Mouse (Mus musculus) urinary bladder, postnatal 14 days (tissue): ENCODE data around the gene Csk.

Source experiments
- DNase-seq: peaks from one replicate; pipeline ENCODE4 v3.0.0; 2021; ENCODE audit warnings: low spot score

Gene Csk

GRCm38 (mm10) chr9:57653283-57653682 is at the start of gene Csk:
Gene Csk (minus strand): TSS chr9:57653631.
- DNase-seq, result no peak

DNA sequence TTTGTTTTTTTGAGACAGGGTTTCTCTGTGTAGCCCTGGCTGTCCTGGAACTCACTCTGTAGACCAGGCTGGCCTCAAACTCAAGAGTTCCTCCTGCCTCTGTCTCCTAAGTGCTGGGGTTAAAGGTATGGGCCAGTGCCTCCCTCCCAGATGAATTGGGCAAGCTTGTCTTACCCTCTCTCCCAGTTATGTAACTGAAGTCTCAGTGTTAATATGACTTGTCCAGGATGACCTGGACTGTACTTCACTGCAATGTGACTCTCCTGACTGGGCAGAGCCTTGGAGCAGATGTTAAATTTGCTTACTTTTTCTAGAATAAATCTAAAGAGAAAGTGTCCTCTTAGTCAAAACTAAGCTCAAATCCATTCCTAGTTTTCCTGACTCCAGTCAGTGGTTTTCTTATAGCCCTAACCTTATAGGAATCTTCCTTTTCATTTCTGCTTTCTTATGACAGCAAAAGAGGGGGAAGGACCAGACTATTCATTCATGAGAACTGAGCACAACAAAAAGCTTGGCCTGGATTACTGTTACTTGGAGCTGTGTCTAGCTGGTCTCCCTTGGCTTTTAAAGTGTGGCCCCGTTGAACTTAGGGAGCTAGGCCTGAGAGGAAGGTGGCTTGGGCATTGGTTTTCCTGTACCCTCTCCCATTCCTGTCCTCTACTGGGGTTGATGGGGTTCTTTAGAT is 45.2 kb upstream of the Csk start:
- no peak for DNase-seq

- DNase-seq, result no peak
Measured at GRCm38 (mm10) chr9:57697380-57697779, 43.9 kb upstream of the Csk start.

DNA sequence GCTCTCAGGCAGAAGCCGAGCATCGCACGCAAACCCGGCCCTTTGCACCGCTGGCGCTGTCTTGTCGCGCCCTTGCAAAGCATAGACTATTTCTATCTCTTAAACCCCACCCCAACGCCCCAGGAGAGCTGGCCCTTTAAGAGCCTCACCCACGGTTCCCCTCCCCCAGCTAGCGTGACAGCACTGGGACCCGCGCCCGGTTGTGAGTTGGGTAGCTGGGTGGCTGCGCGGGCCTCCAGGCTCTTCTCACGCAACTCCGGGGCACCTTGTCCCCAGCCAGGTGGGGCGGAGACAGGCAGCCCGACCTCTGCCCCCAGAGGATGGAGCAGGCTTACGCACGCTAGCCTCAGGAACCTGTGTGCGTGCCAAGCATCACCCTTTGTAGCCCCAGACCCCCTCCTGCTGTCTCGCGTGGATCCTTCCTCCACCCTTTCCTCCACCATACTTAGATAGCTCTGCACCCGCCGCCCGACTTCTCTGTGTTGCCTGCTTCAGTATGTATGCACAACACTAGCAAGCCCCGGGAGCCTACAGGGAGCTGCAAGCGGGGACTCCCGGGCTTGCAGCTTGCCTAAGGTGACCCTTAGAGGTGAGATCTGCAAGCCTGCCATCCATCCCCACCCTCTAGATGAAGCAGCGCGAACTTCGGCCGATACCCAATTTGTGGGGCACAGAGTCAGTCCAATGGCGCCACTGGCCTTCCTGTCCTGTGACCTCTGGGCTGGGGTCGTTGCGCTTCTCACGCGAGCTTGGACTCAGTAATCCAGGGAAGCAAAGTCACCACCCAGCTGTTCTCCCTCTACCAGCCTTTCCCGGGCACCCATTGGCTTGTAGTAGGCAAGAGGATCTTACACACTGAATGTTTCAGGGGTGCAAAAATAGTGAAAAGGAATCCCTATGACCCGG is 43.2 kb upstream of the Csk start:
- DNase-seq, result peak; percentile 44

GRCm38 (mm10) chr9:57694108-57694507 is 40.7 kb upstream of the Csk start:
- DNase-seq, result no peak

DNA sequence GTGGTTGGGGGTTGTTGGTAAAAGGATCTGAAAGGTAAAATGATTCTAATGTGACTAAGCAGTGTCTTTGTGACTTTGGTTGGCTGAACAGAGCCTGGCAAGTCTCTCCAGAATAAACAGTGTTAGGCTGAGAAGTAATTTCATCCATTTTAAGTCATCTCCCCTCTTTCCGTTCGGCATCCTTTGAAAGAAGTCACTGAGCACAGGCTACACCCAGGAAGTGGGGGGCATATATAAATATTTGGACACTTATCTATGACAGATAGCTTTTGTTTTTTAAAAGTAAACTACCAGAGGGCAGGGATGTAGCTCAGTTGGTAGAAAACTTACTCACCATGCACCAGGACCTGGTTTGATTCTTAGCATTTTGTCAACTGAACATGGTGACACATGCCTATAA is 35.2 kb upstream of the Csk start:
- no peak for DNase-seq

GRCm38 (mm10) chr9:57688158-57688557 is 34.7 kb upstream of the Csk start:
- peak; percentile 24 for DNase-seq

DNA sequence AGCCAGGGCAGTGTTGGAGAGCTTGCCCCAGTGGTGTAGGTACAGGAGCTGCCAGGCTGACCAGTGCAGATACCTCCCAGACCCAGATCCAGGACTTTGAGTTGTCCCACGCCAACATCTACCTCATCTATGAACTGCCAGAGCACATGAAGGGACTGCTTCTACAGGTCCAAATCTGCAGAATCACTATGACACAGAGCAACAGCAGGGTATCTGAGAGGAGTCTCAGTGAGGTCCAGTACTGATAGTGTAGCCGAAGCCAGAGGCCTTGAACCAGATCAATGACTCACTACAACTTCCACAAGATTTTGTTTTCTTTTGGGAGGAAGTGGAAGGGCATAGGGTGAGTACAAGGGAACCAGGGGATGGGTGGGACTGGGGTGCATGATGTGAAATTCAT is 34.3 kb upstream of the Csk start, which contains the start of gene Cyp1a1:
Gene Cyp1a1, plus strand, starts transcription at position 178 of the 400 bp plus-strand sequence.
- DNase-seq, result no peak

GRCm38 (mm10) chr9:57686011-57686410 is 32.6 kb upstream of the Csk start:
- no peak for DNase-seq

DNA sequence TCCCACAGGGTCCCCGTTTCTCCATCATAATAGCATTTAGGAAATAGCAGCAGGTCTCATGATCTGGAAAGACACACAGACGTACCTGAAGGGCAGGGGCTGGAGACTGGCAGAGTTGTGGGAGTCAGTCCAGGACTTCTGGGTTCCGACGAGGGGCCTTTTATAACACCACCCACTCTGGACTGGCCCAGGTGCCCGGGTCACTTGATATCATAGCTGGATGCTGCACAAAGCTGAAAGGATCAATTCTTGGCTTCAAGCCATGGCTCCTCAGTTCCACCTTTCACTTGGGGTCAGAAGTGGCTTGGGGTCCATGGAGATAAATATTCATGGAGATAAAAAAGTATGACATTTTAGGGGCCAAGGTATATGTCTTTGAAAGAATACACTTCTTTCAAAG is 30.1 kb upstream of the Csk start, which contains the start of gene Cyp1a2:
Gene Cyp1a2, minus strand, starts transcription at position 184 of the 400 bp plus-strand sequence.
- DNase-seq, result no peak

- no peak for DNase-seq
Measured at GRCm38 (mm10) chr9:57681411-57681810, 28.0 kb upstream of the Csk start.

DNA sequence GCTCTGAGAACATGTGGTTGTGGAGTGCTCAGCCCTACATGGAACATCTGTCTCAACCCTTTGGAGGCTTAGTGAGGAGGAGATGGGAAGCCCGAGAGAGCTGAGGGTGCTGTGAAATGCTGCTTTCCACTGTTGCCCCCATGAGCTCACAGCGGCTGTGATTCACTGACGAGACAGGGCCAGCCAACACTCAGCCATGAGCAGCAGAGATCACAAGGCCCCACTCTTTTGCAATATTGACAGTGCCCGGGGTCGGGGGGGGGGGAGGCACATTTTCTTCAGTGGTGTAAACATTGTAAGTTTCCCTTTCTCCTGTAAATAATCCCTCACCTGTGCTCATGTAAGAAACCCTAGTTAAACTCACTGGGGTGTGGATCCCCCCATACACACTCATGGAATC is 18.1 kb upstream of the Csk start:
- DNase-seq, result no peak

DNA sequence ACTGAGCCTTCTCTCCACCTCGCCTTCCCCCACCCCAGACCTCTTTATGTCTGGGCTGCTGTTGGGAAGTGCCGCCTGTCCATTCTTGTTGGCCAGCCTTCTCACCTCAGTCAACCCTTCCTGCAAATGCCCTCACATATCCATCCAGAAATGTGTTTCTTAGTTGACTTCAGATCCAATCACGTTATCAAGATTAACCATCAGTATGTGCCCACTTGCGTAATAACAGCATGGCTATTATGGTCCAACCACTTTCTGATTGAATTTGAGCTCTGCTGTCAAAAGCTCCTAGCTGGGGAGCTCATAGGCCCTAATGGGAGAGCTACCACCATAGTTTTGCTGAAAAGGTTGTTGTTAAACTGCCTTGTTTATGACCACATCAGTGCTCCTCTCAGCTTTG is 17.6 kb upstream of the Csk start:
- DNase-seq, result no peak

GRCm38 (mm10) chr9:57669566-57669965 is 16.1 kb upstream of the Csk start:
- DNase-seq, result no peak

- no peak for DNase-seq
Measured at GRCm38 (mm10) chr9:57668277-57668676, 14.8 kb upstream of the Csk start.

- no peak for DNase-seq
Measured at GRCm38 (mm10) chr9:57667817-57668216, 14.4 kb upstream of the Csk start.

DNA sequence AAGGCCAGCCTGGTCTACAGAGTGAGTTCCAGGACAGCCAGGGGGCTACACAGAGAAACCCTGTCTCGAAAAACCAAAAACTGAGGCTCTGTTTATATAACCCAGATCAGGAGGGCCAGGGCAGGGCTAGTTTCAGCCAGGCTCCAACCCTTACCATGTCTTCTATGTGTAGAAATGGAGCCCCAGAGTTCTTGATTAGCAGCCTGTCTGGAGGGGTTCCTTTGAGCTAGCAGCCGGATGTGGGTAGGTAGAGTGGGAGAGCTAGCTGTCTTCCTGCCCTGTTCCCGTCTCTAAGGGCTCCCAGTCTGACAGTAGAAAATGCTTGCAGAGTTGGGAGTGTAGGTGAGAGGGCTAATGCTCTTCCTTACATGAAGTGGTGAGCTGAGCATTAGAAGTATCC is 13.7 kb upstream of the Csk start:
- no peak for DNase-seq

- no peak for DNase-seq
Measured at GRCm38 (mm10) chr9:57666536-57666935, 13.1 kb upstream of the Csk start.

DNA sequence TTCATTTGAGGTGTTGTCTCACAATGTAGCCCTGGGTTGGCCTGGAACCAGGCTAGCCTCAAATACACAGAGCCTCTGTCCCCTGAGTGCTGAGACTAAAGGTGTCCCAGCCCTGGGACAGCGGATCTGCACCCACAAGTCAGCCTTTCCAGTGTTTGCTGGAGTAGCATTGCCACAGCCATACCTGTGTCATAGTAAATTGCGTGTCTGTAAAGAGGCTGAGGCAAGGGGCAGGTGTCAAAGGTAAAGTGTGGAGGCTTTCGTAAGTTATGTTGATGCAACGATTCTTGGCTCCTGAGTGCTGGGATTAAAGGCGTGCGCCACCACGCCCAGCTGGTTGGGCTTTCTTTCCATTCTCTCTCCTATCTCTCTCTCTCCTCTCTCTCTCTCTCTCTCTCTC is 11.2 kb upstream of the Csk start:
- DNase-seq, result no peak

DNA sequence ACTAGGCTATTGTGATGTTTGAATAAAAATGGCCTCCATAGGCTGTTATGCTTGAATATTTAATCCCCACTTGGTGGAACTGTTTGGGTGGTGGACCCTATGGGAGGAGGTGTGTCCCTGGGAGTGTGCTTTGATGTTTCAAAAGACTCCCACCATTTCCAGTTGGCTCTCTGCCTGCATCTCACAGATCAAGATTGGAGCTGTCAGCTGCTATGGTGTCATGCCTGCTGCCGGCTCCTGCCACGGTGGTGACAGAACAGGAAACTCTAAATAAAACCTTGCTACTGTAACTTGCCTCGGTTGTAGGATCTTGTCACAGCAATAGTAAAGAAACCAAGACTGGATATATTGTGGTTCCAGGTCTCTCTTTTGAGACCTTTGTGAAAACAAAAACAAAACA is 8.1 kb upstream of the Csk start:
- DNase-seq, result no peak

GRCm38 (mm10) chr9:57660501-57660900 is 7.1 kb upstream of the Csk start:
- no peak for DNase-seq

DNA sequence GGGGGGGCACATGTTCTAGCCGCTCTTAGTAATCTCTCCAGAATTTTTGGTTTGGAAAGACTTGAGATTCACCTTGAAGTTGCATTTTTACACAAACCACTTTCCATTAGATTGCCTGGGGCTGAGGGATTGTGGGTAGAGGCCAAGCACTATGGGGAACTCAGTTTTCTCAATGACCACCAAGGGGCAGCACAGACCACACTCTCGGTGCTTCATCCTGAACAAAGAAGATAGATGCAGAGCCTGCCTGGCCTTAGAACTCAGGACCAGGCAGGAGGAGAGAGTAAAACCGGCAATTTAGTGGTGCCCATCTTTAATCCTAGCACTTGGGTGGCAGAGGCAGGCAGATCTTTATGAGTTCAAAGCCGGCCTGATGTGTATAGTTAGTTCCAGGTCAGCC is 6.3 kb upstream of the Csk start:
- peak; percentile 75 for DNase-seq

GRCm38 (mm10) chr9:57658970-57659369 is 5.5 kb upstream of the Csk start:
- no peak for DNase-seq
